Mouse (Mus musculus) bone marrow macrophage, adult 2 months (primary cell): ENCODE data around the gene Senp3. TPM values are rescaled to one million over a fixed set of nuclear protein-coding genes. Genes with fewer than 3 reads are reported as not detected.

ENCODE experiments used
- H3K27ac ChIP-seq: 2 replicates; pipeline ENCODE4 v1.5.1; 2012; ENCODE audit warnings: low read depth, low read length; ENCODE audit not compliant: insufficient read depth
- H3K4me1 ChIP-seq: 2 replicates; pipeline ENCODE4 v1.6.1; 2012; ENCODE audit warnings: low read length; ENCODE audit not compliant: control insufficient read depth, insufficient read depth
- H3K4me3 ChIP-seq: 2 replicates; pipeline ENCODE4 v1.5.1; 2012; ENCODE audit warnings: mild to moderate bottlenecking, low read length, moderate library complexity; ENCODE audit not compliant: insufficient read depth
- CTCF ChIP-seq: IDR thresholded peaks from 2 replicates; pipeline ENCODE4 v1.5.1; 2012; ENCODE audit warnings: low read depth, mild to moderate bottlenecking, low read length, moderate library complexity
- POLR2A ChIP-seq: IDR thresholded peaks from 2 replicates; pipeline ENCODE4 v1.6.1; 2012; ENCODE audit warnings: mild to moderate bottlenecking, low read depth, low read length, borderline replicate concordance
- polyA plus RNA-seq: library from polyadenylated mRNA; stranded (reverse); fragments of >200 nt; gene quantifications from 2 replicates; pipeline ENCODE4 v1.2.4, GENCODE M21; 2012; ENCODE audit not compliant: missing spikeins, insufficient read depth, insufficient read length

Gene Senp3
- polyA plus RNA-seq, 1 experiment, result 120 TPM

DNA sequence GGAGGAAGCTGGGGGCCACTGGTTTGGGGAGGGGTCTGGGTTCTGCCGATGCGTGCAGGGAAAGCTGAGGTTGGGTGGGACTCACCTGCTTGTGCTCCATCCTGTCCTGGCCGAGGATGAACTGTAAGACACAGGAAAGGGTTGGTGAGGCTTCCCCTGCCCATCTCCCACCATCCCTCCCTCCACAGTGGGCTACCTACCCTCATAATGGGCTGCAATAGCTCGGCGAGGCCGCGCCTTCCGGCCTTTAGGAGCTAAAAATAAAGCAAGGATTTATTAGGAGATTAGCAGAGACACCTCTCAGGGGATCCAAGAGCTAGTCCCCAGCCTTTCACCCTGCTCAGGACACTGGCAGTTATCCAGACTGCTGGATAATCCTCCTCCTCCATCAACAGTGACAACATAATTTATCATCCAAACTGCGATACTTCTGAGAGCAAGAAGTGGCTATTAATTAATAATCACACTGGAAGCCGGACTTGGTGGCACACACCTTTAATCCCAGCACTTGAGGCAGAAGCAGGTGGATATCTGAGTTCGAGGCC is 11.6 kb upstream of the Senp3 start:
- H3K27ac ChIP-seq, result no peak overlapping the region
- peaks cover 51% of the 10 kb centered on the region for H3K4me1 ChIP-seq
- H3K4me3 ChIP-seq, result no peak overlapping the region
- TF ChIP-seq POLR2A, result no peak
- TF ChIP-seq CTCF, result no peak

DNA sequence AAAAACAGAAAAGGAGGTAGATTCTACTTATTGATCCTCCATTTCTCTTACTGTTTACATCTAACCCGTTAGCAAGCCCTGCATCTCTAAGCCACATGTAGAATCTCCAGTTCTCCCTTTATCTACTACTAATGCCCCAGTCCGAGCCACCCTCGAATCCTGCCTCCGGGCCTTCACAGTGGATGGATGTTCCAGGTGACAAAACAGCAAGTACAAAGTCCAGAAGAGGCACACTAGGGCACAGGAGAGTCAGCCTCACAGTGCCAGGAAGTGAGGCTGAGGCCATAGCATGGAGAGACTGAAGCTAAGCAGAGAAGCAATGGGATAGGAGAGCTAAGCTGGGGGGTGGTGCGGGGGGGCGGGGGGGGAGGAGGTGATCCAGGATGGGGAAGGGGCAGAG is 11.0 kb upstream of the Senp3 start:
- Histone ChIP-seq H3K4me3 (no peak overlapping the region), H3K4me1 (peaks cover 54% of the 10 kb centered on the region), H3K27ac (peak overlapping the region; percentile 74)
- no peak for TF ChIP-seq CTCF
- no peak for TF ChIP-seq POLR2A

DNA sequence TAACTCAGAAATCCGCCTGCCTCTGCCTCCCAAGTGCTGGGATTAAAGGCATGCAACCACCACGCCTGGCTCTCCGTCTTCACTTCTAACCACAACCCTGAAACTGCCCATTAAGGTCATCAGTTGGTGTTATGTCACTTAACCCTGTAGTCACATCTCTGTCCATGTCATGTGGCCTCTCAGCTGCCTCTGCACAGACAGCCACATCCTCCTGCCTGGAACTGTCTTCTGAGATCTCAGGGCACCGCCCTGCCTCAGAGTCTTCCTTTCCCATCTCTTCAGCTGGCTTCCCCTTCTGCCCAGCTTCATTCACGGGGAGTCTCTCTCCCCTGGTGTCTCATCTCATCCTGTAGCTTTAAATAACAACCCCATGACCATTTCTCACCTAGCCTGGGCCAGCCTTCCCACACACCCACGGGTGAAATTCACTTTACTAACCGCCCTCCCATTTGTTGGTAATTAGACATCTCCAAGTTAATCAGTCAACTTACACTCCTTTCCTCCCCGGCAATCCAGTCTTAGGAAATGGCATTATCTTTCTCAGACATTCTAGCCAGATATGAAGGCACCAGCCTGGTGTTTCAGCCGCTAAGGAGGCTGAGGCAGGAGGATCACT is 10.4 kb upstream of the Senp3 start:
- no peak for TF ChIP-seq CTCF
- no peak for TF ChIP-seq POLR2A

DNA sequence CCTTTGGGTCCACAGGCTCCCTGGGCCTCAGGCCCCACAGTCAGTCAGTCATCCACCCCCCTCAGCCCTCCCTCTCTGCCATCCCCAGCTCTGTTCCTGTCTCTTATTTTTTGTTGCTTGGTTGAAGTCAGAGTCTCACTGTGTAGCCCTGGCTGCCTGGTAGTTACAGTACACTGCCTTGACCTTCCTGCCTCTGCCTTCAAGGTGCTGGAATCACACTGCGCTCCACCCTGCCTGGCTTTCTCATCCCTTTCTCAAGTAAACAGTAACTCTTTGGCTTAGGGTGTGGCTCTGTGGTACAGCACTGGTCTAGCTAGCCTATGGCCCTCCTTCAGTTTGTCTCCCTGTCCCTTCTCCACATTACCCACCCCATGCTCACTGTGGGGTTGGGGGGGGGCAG is 8.0 kb upstream of the Senp3 start:
- Histone ChIP-seq H3K4me3 (no peak overlapping the region), H3K4me1 (peaks cover 67% of the 10 kb centered on the region), H3K27ac (peak overlapping the region; percentile 84)
- no peak for TF ChIP-seq CTCF
- TF ChIP-seq POLR2A, result 0 out of 2 replicates have a peak, but pooled peaks have one; percentile 5

More for the DNA sequence above, 10.4 kb upstream of the Senp3 start:
- Histone ChIP-seq H3K4me3 (no peak overlapping the region), H3K4me1 (peaks cover 54% of the 10 kb centered on the region), H3K27ac (peak overlapping the region; percentile 74)

DNA sequence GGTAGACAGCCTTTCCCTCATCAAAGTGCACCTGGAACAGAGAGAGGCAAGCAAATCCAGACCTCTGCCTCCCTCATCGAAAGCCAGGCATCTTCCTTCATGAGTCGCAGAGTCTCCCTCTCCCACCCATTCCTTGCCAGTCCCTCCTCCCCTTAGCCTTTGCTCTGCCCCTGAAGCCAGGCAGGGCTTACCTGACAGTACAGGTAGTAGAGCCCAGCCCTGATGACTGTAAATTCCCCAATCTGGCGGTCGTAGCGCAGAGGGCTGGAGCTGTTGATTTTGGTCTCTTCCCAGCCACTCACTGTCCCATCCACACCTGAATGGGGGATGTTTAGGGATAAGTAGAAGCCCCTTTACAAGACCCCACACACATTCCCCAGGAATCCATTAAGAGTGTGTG is 5.2 kb upstream of the Senp3 start:
- no peak overlapping the region for H3K27ac ChIP-seq
- TF ChIP-seq CTCF, result no peak
- peaks cover 67% of the 10 kb centered on the region for H3K4me1 ChIP-seq
- H3K4me3 ChIP-seq, result no peak overlapping the region

DNA sequence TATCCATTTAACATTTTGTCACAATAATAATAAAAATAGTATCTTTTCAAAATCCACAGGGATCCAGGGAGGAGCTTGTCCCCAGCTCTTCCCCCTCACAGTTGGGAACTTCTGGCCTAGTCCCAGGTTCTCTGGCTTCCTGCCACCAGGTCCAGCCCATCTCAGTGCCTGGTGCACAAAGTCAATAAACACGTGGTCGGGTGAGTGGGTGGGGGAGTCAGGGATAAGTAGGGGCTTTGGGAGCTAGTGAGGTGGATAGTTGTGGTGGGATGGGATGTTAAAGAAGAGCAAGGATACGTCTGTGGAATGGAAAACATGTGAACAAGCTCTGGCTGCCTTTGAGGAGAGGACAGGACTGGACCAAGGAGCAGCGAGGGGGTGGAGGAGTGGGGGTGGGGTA is 4.5 kb upstream of the Senp3 start:
- Histone ChIP-seq H3K4me3 (no peak overlapping the region), H3K27ac (peak overlapping the region; percentile 94), H3K4me1 (peaks cover 61% of the 10 kb centered on the region)
- TF ChIP-seq POLR2A, result no peak
- no peak for TF ChIP-seq CTCF

DNA sequence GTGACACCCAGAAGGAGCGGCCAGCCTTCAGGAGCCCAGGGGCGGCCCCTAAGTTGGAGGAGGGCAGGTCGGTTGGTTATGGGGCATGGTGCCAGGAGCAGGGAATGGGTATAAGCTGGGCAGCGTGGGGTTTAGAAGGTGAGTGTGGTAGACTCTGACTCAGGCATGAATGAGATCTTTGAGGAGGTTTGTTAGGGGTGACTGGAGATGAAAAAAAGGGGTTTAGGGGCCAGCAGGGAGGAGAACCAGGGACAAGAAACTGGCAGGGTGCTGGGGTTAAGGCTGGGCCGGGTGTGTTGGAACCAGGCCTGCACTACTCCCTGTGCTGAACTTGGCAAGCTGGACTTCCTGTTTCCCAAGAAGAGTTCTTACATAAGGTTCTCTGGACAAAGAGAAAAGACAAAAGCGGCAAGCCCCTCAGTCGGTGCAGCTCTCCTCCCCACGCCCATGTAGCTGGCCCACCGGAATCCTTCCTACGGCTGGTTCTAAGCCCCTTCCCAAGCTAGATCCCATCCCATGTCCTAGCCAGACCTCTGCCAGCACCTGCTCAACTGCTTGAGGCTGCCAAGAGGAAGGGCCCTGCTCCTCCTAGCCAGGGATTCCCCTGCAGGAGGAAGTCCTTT is 3.8 kb upstream of the Senp3 start, which contains the start of gene Tnfsf13:
TSS of gene Tnfsf13 (minus strand) at position 259 of the 623 bp plus-strand sequence.
- Histone ChIP-seq H3K4me3 (peak within 1 kb of the TSS; percentile 31), H3K4me1 (peaks cover 55% of the 10 kb centered on the region), H3K27ac (peak within 1 kb of the TSS; percentile 94)
- TF ChIP-seq POLR2A (no peak), CTCF (no peak)

DNA sequence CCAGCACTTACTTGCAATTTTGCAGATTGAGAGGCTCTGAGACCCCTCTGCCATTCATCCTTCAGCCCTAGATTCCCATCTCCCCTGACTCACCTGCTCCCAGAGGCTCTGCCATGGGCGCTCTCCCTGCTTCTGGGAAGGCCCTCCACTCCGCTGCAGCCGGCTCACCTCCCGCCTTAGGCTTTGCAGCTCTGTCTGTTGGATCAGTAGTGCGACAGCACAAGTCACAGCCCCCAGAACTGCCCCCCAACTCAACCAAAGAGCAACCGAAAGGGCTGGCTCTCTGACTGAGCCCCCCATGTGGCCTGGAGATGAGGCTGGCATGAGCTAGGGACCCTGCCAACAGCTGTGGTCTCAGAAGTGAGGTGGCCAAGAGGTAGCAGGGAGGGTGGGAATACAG is 3.1 kb upstream of the Senp3 start:
- H3K27ac ChIP-seq, result peak overlapping the region; percentile 94
- H3K4me1 ChIP-seq, result peaks cover 55% of the 10 kb centered on the region
- H3K4me3 ChIP-seq, result peak overlapping the region; percentile 30
- TF ChIP-seq POLR2A (no peak), CTCF (no peak)

DNA sequence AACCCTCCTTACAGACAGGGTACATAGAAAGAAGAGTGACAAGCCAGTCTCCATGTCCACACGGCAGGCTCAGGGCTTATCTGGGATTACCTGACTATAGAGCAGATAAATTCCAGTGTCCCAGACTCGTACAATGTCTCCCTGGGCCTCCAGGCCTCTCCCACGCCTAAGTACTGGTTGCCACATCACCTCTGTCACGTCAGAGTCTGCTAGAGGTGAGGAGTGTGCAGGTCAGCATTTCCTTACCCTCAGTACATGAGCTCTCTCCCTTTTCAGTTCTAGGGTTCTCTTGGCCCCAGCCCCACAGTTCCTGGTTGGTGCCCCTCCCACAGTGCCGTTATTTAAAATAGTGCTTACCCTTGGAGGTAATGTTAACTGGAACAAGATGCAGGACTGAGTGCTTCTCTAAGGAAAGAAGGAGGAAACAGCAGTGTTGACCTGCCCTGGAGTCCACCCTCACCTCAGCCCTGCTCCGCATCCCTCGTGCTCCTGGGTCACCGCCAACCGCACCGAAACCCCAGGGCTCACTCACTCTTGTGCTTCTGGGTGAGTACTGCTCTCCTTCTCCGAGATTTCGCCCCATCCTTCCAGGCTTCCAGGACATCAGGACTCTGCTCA is 2.4 kb upstream of the Senp3 start:
- Histone ChIP-seq H3K4me1 (peaks cover 52% of the 10 kb centered on the region), H3K4me3 (no peak overlapping the region), H3K27ac (no peak overlapping the region)
- no peak for TF ChIP-seq CTCF
- TF ChIP-seq POLR2A, result no peak

DNA sequence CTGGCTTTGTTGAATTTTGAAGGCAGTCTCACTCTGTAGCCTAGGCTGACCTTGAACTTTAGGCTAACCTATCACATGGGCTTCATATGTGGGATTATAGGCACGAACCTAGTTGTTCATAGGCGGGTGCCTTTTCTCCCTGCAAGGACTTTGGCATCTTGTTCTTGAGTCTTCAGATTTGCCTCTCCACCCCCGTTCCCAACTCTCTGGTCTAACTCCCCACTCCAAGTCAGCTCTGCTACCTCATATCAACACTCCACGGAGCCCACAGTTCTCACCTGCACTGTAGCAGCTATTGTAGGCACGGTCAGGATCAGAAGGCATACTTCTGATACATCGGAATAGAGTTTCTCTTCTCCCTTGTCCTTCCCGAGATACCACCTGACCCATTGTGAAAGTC is 1.7 kb upstream of the Senp3 start:
- no peak for TF ChIP-seq POLR2A
- no peak for TF ChIP-seq CTCF
- H3K4me1 ChIP-seq, result peaks cover 52% of the 10 kb centered on the region
- no peak overlapping the region for H3K4me3 ChIP-seq
- H3K27ac ChIP-seq, result no peak overlapping the region
